Mouse (Mus musculus) heart, adult 2 months (tissue): ENCODE measurements at regions not wholly inside any gene's neighbourhood (a gene's known extent, or its start where the extent isn't known, plus 50 kb on each side); places are given as distances from the start of the nearest gene placed in this dataset.

ENCODE experiments used
- CTCF ChIP-seq: fragments of 200-600 bp; IDR thresholded peaks from 2 replicates; pipeline ENCODE4 v1.8.1; 2022; ENCODE audit warnings: antibody characterized with exemption, mild to moderate bottlenecking, moderate library complexity
- EP300 ChIP-seq: fragments of 200-500 bp; IDR thresholded peaks from 2 replicates; pipeline ENCODE4 v1.6.1; 2011; ENCODE audit warnings: low read depth, low read length, control low read depth; ENCODE audit not compliant: insufficient read depth
- POLR2A ChIP-seq: fragments of 200-500 bp; IDR thresholded peaks from 2 replicates; pipeline ENCODE4 v1.6.1; 2011; ENCODE audit warnings: mild to moderate bottlenecking, low read depth, low read length, control low read depth; ENCODE audit not compliant: insufficient read depth

GRCm38 (mm10) chr10:54254874-54255641 lies 178.6 kb upstream of the Man1a start:
- no peak for TF ChIP-seq CTCF
- no peak for TF ChIP-seq POLR2A
- TF ChIP-seq EP300: no peak
